Mouse (Mus musculus) CH12.LX (cell line): ENCODE measurements at regions not wholly inside any gene's neighbourhood (a gene's known extent, or its start where the extent isn't known, plus 50 kb on each side); places are given as distances from the start of the nearest gene placed in this dataset.

Source experiments
- DNase-seq: peaks from one replicate; pipeline ENCODE4 v3.0.0-alpha.2; 2013; ENCODE audit errors: extremely low read depth
- H3K27ac ChIP-seq: 2 replicates; pipeline ENCODE4 v1.5.1; 2012; ENCODE audit warnings: low read depth, mild to moderate bottlenecking, control low read depth, moderate library complexity; ENCODE audit not compliant: insufficient read depth
- H3K27me3 ChIP-seq: replicated peaks from 2 replicates; pipeline ENCODE3; 2012; ENCODE audit warnings: inconsistent platforms
- H3K36me3 ChIP-seq, 2 experiments: replicated peaks in 1 of 2; 2 replicates each; pipeline versions ENCODE3 to v1.6.1; 2012; ENCODE audit warnings: inconsistent platforms in 1 of 2, low read length in 1 of 2, mild to moderate bottlenecking in 1 of 2, mixed read lengths in 1 of 2, moderate library complexity in 1 of 2; ENCODE audit not compliant: control insufficient read depth in 1 of 2, insufficient read depth in 1 of 2
- H3K4me1 ChIP-seq, 2 experiments: 2 replicates each; pipeline ENCODE4 v1.6.1; 2012; ENCODE audit warnings: inconsistent platforms in 1 of 2, moderate library complexity in 1 of 2; ENCODE audit not compliant: insufficient read depth in 2 of 2, control insufficient read depth in 1 of 2
- H3K4me2 ChIP-seq: 2 replicates; pipeline ENCODE4 v1.6.1; 2012; ENCODE audit warnings: low read depth, mild to moderate bottlenecking, control low read depth; ENCODE audit not compliant: poor library complexity, insufficient read depth, severe bottlenecking
- H3K4me3 ChIP-seq, 3 experiments: fragments of 150-350 bp in 1 of 3; sonication (generic) in 1 of 3; replicated peaks in 1 of 3; 2 replicates each; pipeline versions ENCODE3 to v1.5.1; 2011 to 2012; ENCODE audit warnings: low read depth in 2 of 3, low read length in 2 of 3, mild to moderate bottlenecking in 2 of 3, moderate library complexity in 2 of 3, control low read depth in 1 of 3, improper control_type of control experiment in 1 of 3, inconsistent platforms in 1 of 3, mixed read lengths in 1 of 3; ENCODE audit not compliant: poor library complexity in 1 of 3
- H3K79me2 ChIP-seq: replicated peaks from 2 replicates; pipeline ENCODE4 v1.6.1; 2012; ENCODE audit warnings: mild to moderate bottlenecking, moderate library complexity; ENCODE audit not compliant: control insufficient read depth, poor library complexity, insufficient read depth, severe bottlenecking; ENCODE audit errors: extremely low read depth
- H3K9ac ChIP-seq: 2 replicates; pipeline ENCODE4 v1.6.1; 2012; ENCODE audit warnings: low read depth, mild to moderate bottlenecking, control low read depth, moderate library complexity; ENCODE audit not compliant: insufficient read depth
- H3K9me3 ChIP-seq: replicated peaks from 2 replicates; pipeline ENCODE3; 2012; ENCODE audit warnings: low read length, inconsistent platforms, mixed read lengths
- CHD1 ChIP-seq: IDR thresholded peaks from 2 replicates; pipeline ENCODE4 v1.6.1; 2012; ENCODE audit warnings: low read depth, low read length, improper control_type of control experiment, inconsistent platforms
- CHD2 ChIP-seq: IDR thresholded peaks from 2 replicates; pipeline ENCODE4 v1.6.1; 2011; ENCODE audit warnings: low read length, improper control_type of control experiment
- CTCF ChIP-seq, 2 experiments: IDR thresholded peaks in 1 of 2; conservative IDR thresholded peaks in 1 of 2; 2 replicates each; pipeline ENCODE4 v1.5.1; 2011 to 2012; ENCODE audit warnings: low read depth in 2 of 2, low read length in 2 of 2, improper control_type of control experiment in 1 of 2, inconsistent platforms in 1 of 2, mild to moderate bottlenecking in 1 of 2, moderate library complexity in 1 of 2
- ELF1 ChIP-seq: IDR thresholded peaks from 2 replicates; pipeline ENCODE4 v1.6.1; 2014; ENCODE audit warnings: low read depth, mild to moderate bottlenecking, inconsistent platforms, low read length, improper control_type of control experiment
- EP300 ChIP-seq: IDR thresholded peaks from 2 replicates; pipeline ENCODE4 v1.6.1; 2011; ENCODE audit warnings: low read length, improper control_type of control experiment
- GABPA ChIP-seq: IDR thresholded peaks from 2 replicates; pipeline ENCODE4 v1.6.1; 2012; ENCODE audit warnings: low read depth, low read length, improper control_type of control experiment, inconsistent platforms; ENCODE audit not compliant: insufficient replicate concordance
- HCFC1 ChIP-seq: IDR thresholded peaks from 2 replicates; pipeline ENCODE4 v1.6.1; 2012; ENCODE audit warnings: low read depth, mild to moderate bottlenecking, inconsistent platforms, low read length, improper control_type of control experiment
- JUN ChIP-seq: IDR thresholded peaks from 2 replicates; pipeline ENCODE4 v1.6.1; 2011; ENCODE audit warnings: low read depth, mild to moderate bottlenecking, low read length, improper control_type of control experiment, moderate library complexity; ENCODE audit not compliant: insufficient read depth
- JUND ChIP-seq: conservative IDR thresholded peaks from 2 replicates; pipeline ENCODE4 v1.6.1; 2011; ENCODE audit warnings: low read depth, low read length, improper control_type of control experiment
- MAFK ChIP-seq: IDR thresholded peaks from 2 replicates; pipeline ENCODE4 v1.6.1; 2011; ENCODE audit warnings: low read length, improper control_type of control experiment; ENCODE audit not compliant: insufficient replicate concordance
- MAX ChIP-seq: IDR thresholded peaks from 2 replicates; pipeline ENCODE4 v1.6.1; 2011; ENCODE audit warnings: low read length, improper control_type of control experiment
- MAZ ChIP-seq: IDR thresholded peaks from 2 replicates; pipeline ENCODE4 v1.6.1; 2012; ENCODE audit warnings: low read depth, mild to moderate bottlenecking, inconsistent platforms, low read length, improper control_type of control experiment, moderate library complexity
- PAX5 ChIP-seq: IDR thresholded peaks from 2 replicates; pipeline ENCODE4 v1.6.1; 2012; ENCODE audit warnings: low read length, inconsistent platforms, mixed read lengths
- RAD21 ChIP-seq: IDR thresholded peaks from 2 replicates; pipeline ENCODE4 v1.6.1; 2011; ENCODE audit warnings: low read depth, mild to moderate bottlenecking, low read length, improper control_type of control experiment, moderate library complexity
- RCOR1 ChIP-seq: conservative IDR thresholded peaks from 2 replicates; pipeline ENCODE4 v1.6.1; 2012; ENCODE audit warnings: low read depth, mild to moderate bottlenecking, inconsistent platforms, low read length, improper control_type of control experiment
- SIN3A ChIP-seq: IDR thresholded peaks from 2 replicates; pipeline ENCODE4 v1.6.1; 2012; ENCODE audit warnings: low read length, improper control_type of control experiment, inconsistent platforms
- SMC3 ChIP-seq: IDR thresholded peaks from 2 replicates; pipeline ENCODE4 v1.6.1; 2011; ENCODE audit warnings: low read depth, low read length, improper control_type of control experiment
- TBP ChIP-seq: conservative IDR thresholded peaks from 2 replicates; pipeline ENCODE4 v1.6.1; 2011; ENCODE audit warnings: low read depth, low read length, improper control_type of control experiment
- TCF12 ChIP-seq: IDR thresholded peaks from 2 replicates; pipeline ENCODE4 v1.6.1; 2014; ENCODE audit warnings: low read depth, mild to moderate bottlenecking, inconsistent platforms, low read length, improper control_type of control experiment
- UBTF ChIP-seq: IDR thresholded peaks from 2 replicates; pipeline ENCODE4 v1.6.1; 2012; ENCODE audit warnings: low read depth, mild to moderate bottlenecking, inconsistent platforms, low read length, improper control_type of control experiment, moderate library complexity
- USF1 ChIP-seq: IDR thresholded peaks from 2 replicates; pipeline ENCODE4 v1.6.1; 2014; ENCODE audit warnings: low read depth, mild to moderate bottlenecking, inconsistent platforms, low read length, improper control_type of control experiment
- USF2 ChIP-seq: conservative IDR thresholded peaks from 2 replicates; pipeline ENCODE4 v1.6.1; 2011; ENCODE audit warnings: low read depth, low read length, improper control_type of control experiment
- ZC3H11A ChIP-seq: IDR thresholded peaks from 2 replicates; pipeline ENCODE4 v1.6.1; 2012; ENCODE audit warnings: low read depth, mild to moderate bottlenecking, inconsistent platforms, low read length, improper control_type of control experiment
- ZMIZ1 ChIP-seq: IDR thresholded peaks from 2 replicates; pipeline ENCODE4 v1.6.1; 2012; ENCODE audit warnings: low read depth, mild to moderate bottlenecking, inconsistent platforms, low read length, improper control_type of control experiment
- dilution Hi-C: fragments of 300-500 bp; cut with MboI; formaldehyde crosslinking; loops from 2 replicates; pipeline ENCODE4 v1.14.3; 2020; ENCODE audit warnings: low sequenced_read_pairs; ENCODE audit not compliant: extremely low pct_unique_long_range_greater_than_20kb, extremely low pct_ligation_motif_present
- in situ Hi-C: fragments of 300-500 bp; cut with MboI; formaldehyde crosslinking; loops from 3 replicates; pipeline ENCODE4 v1.14.3; 2019; ENCODE audit warnings: low sequenced_read_pairs, low pct_ligation_motif_present, low pct_unique_long_range_greater_than_20kb, mixed read lengths

DNA sequence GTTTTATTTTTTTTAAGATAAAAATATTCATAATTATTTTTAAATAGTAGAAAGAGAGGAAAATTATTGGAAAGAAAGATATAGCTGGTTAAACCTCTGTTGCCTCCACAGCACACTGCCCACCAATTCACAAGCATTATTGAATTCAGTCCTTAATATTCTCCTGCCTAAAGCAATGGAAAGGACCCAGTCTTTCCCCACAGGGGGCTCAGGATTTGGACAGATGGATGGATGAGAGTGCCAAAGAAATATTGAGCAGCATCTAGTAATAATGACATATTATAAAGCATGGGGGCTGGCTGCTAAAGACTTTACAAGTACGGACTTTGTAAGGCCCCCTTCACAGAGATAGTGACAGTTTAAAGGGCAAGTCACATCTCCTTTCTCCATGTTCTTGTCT is 191.6 kb upstream of the Acvr2a start:
- Histone ChIP-seq H3K79me2 (no peaks in the 10 kb centered on the region), H3K36me3 (no peaks in the 10 kb centered on the region), H3K27me3 (no peaks in the 10 kb centered on the region), H3K4me3 (no peak overlapping the region), H3K4me2 (no peak overlapping the region), H3K9ac (no peak overlapping the region), H3K9me3 (no peaks in the 10 kb centered on the region), H3K27ac (no peak overlapping the region), H3K4me1 (peaks cover 2 to 13% of the 10 kb centered on the region in 2 experiments; a peak in 3 of 4 replicates)
- TF ChIP-seq RCOR1 (no peak), MAFK (no peak), JUN (no peak), USF1 (no peak), SIN3A (no peak), JUND (no peak), CTCF (conservative IDR thresholded peaks at IDR 0.05 in 1 of 2, IDR thresholded peaks at IDR 0.05 in 1 of 2; ENCODE audit: low read depth in 2 of 2, low read length in 2 of 2) (no peak), MAZ (no peak), GABPA (no peak), RAD21 (no peak), SMC3 (no peak), ELF1 (no peak), ZC3H11A (no peak)
- no peak for DNase-seq
- dilution Hi-C loops (no loop called here), in situ Hi-C loops (no loop called here)

DNA sequence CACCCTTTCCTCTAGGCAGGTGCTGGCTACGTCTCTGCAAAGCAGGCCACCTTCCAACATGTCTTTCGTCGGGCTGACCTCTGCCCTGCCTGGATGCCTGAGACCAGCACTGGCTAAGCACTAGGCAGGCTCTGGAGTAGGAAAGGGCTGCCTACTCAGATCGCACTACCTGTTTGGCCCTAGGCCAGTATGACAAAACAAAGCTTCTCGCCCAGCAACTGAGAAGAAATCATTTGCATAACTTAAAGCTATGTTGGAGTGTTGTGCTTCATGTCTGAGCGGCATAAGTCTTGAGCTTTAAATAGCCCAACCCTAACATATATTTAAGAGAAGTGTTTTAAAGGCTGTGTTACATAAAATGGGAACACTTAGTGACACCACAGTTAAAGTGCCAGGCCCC is 189.9 kb upstream of the Acvr2a start:
- dilution Hi-C loops (no loop called here), in situ Hi-C loops (no loop called here)
- Histone ChIP-seq H3K9me3 (no peaks in the 10 kb centered on the region), H3K79me2 (no peaks in the 10 kb centered on the region), H3K27me3 (no peaks in the 10 kb centered on the region), H3K36me3 (no peaks in the 10 kb centered on the region), H3K4me2 (no peak overlapping the region), H3K27ac (no peak overlapping the region), H3K4me1 (peaks cover 2% of the 10 kb centered on the region in 2 experiments; a peak in 3 of 4 replicates), H3K9ac (no peak overlapping the region), H3K4me3 (no peak overlapping the region)
- no peak for DNase-seq
- TF ChIP-seq USF2 (no peak), RCOR1 (no peak), JUND (no peak), SIN3A (no peak), EP300 (no peak), MAZ (no peak), TBP (no peak), CHD1 (no peak), MAX (no peak), UBTF (no peak), ZMIZ1 (no peak), MAFK (no peak), TCF12 (no peak), PAX5 (no peak), CHD2 (no peak), GABPA (no peak), HCFC1 (no peak)
